In genomic region chr8:123042974-123043625, GRCm38 (mm10) we compare ENCODE assay signal across 8 mouse cellular contexts. TPM values are rescaled to one million over a fixed set of nuclear protein-coding genes. Genes with fewer than 3 reads are reported as not detected.
DNase-seq lines count a peak whose midpoint lies in the region; ATAC-seq and TF ChIP-seq lines count a peak whose summit lies in the region.

No protein-coding gene starts in this region.

- no peak for TF ChIP-seq POLR2A in CH12.LX (IDR thresholded peaks at IDR 0.05; ENCODE audit: low read depth, low read length)

- dilution Hi-C loops in CH12.LX (cut with MboI; ENCODE audit: extremely low pct_ligation_motif_present, extremely low pct_unique_long_range_greater_than_20kb, low sequenced_read_pairs): no loop called here

- H3K79me2 ChIP-seq in CH12.LX (replicated peaks; ENCODE audit: control insufficient read depth, extremely low read depth, insufficient read depth, poor library complexity, severe bottlenecking): peaks cover 53% of the 10 kb centered on the region

- 0 out of 2 replicates have a peak, but pooled peaks cover 6% of the 10 kb centered on the region for H3K36me3 ChIP-seq in heart, embryonic 10.5 days
- peaks cover 4 to 21% of the 10 kb centered on the region in 2 experiments for H3K36me3 ChIP-seq in CH12.LX (replicated peaks in 1 of 2; ENCODE audit: control insufficient read depth in 1 of 2, insufficient read depth in 1 of 2, low read length in 1 of 2)
- H3K36me3 ChIP-seq in forebrain, embryonic 16.5 days (ENCODE audit: control insufficient read depth, insufficient read depth): no peaks in the 10 kb centered on the region
- H3K36me3 ChIP-seq in liver, postnatal 0 days (replicated peaks; ENCODE audit: insufficient read depth, low read length): no peaks in the 10 kb centered on the region

- peak overlapping the region; percentile 100 for H3K27ac ChIP-seq in heart, embryonic 10.5 days
- H3K27ac ChIP-seq in CH12.LX (ENCODE audit: insufficient read depth, low read depth): peak overlapping the region; percentile 76
- H3K27ac ChIP-seq in forebrain, embryonic 16.5 days (ENCODE audit: low read length): peak overlapping the region; percentile 96
- H3K27ac ChIP-seq in liver, postnatal 0 days (ENCODE audit: low read depth): peak overlapping the region; percentile 100

- TF ChIP-seq CTCF in CH12.LX (conservative IDR thresholded peaks at IDR 0.05 in 1 of 2, IDR thresholded peaks at IDR 0.05 in 1 of 2; ENCODE audit: low read depth in 2 of 2, low read length in 2 of 2): no peak
- no peak for TF ChIP-seq CTCF in liver, postnatal 0 days (IDR thresholded peaks at IDR 0.05; ENCODE audit: low read depth)

- no peak for ATAC-seq in forebrain, embryonic 16.5 days
- no peak for ATAC-seq in liver, postnatal 0 days

- peak overlapping the region; percentile 97 for H3K9ac ChIP-seq in CH12.LX (ENCODE audit: insufficient read depth, low read depth)
- peak overlapping the region; percentile 86 for H3K9ac ChIP-seq in forebrain, embryonic 16.5 days (replicated peaks; ENCODE audit: low read depth, low read length)
- H3K9ac ChIP-seq in liver, postnatal 0 days (replicated peaks): peak overlapping the region; percentile 100

- 22% methylated on average over 22 of the region's 22 CpGs for WGBS in heart, embryonic 10.5 days
- 26% methylated on average over 22 of the region's 22 CpGs for WGBS in forebrain, embryonic 16.5 days
- whole genome bisulfite sequencing in liver, postnatal 0 days (ENCODE audit: insufficient replicate concordance): 10% methylated on average over 22 of the region's 22 CpGs

- H3K9me3 ChIP-seq in heart, embryonic 10.5 days: no peaks in the 10 kb centered on the region
- no peaks in the 10 kb centered on the region for H3K9me3 ChIP-seq in CH12.LX (replicated peaks; ENCODE audit: low read length)
- no peaks in the 10 kb centered on the region for H3K9me3 ChIP-seq in forebrain, embryonic 16.5 days (ENCODE audit: control insufficient read depth, low read length)
- H3K9me3 ChIP-seq in liver, postnatal 0 days (ENCODE audit: low read length): no peaks in the 10 kb centered on the region

- DNase-seq in heart, embryonic 10.5 days (ENCODE audit: low spot score): no peak
- no peak for DNase-seq in heart, postnatal 4 days
- DNase-seq in CH12.LX (ENCODE audit: extremely low read depth): no peak
- DNase-seq in liver, postnatal 0 days: no peak
- no peak for DNase-seq in frontal cortex, postnatal 25 days (ENCODE audit: low spot score in 2 of 2)
- DNase-seq in left cerebral cortex, postnatal 36 days (ENCODE audit: low spot score in 2 of 2): no peak
- DNase-seq in left cerebral cortex, postnatal 4 days: no peak

- no peak for TF ChIP-seq RAD21 in CH12.LX (IDR thresholded peaks at IDR 0.05; ENCODE audit: low read depth, low read length)

- in situ Hi-C loops in CH12.LX (cut with MboI; ENCODE audit: low pct_ligation_motif_present, low pct_unique_long_range_greater_than_20kb, low sequenced_read_pairs): no loop called here

- peaks cover 30% of the 10 kb centered on the region for H3K4me1 ChIP-seq in heart, embryonic 10.5 days
- peaks cover 3 to 30% of the 10 kb centered on the region in 2 experiments for H3K4me1 ChIP-seq in CH12.LX (ENCODE audit: control insufficient read depth in 1 of 2, insufficient read depth in 2 of 2)
- peaks cover 37% of the 10 kb centered on the region for H3K4me1 ChIP-seq in forebrain, embryonic 16.5 days (replicated peaks; ENCODE audit: control insufficient read depth, insufficient read depth, low read length)
- peaks cover 36% of the 10 kb centered on the region for H3K4me1 ChIP-seq in liver, postnatal 0 days (ENCODE audit: insufficient read depth)

- intact Hi-C loops in left cerebral cortex, postnatal 36 days (cut with DNase I): loop anchor here (5.0 kb wide), 1 partner anchor 41 kb away; no protein-coding TSS in a partner anchor
- intact Hi-C loops in left cerebral cortex, postnatal 4 days (cut with DNase I): loop anchor here (5.0 kb wide), 1 partner anchor 136 kb away; no protein-coding TSS in a partner anchor

- TF ChIP-seq EP300 in CH12.LX (IDR thresholded peaks at IDR 0.05; ENCODE audit: low read length): no peak
- no peak for TF ChIP-seq EP300 in liver, postnatal 0 days (IDR thresholded peaks at IDR 0.05; ENCODE audit: low read depth)

- peak overlapping the region; percentile 100 for H3K4me3 ChIP-seq in heart, embryonic 10.5 days
- H3K4me3 ChIP-seq in CH12.LX (replicated peaks in 1 of 3; ENCODE audit: low read depth in 2 of 3, low read length in 2 of 3, poor library complexity in 1 of 3): peak overlapping the region; percentile 75 to 95 (median 83)
- peak overlapping the region; percentile 97 for H3K4me3 ChIP-seq in forebrain, embryonic 16.5 days (replicated peaks; ENCODE audit: low read length)
- H3K4me3 ChIP-seq in liver, postnatal 0 days (ENCODE audit: low read depth, low read length): peak overlapping the region; percentile 98

- H3K4me2 ChIP-seq in CH12.LX (ENCODE audit: insufficient read depth, low read depth, poor library complexity, severe bottlenecking): peak overlapping the region; percentile 85
- peak overlapping the region; percentile 91 for H3K4me2 ChIP-seq in forebrain, embryonic 16.5 days (ENCODE audit: low read length)
- peak overlapping the region; percentile 84 for H3K4me2 ChIP-seq in liver, postnatal 0 days (ENCODE audit: low read depth, low read length)

- no peaks in the 10 kb centered on the region for H3K27me3 ChIP-seq in heart, embryonic 10.5 days (ENCODE audit: insufficient read depth, poor library complexity, severe bottlenecking)
- H3K27me3 ChIP-seq in CH12.LX (replicated peaks): no peaks in the 10 kb centered on the region
- H3K27me3 ChIP-seq in forebrain, embryonic 16.5 days (replicated peaks; ENCODE audit: control insufficient read depth, insufficient read depth, low read length): no peaks in the 10 kb centered on the region
- H3K27me3 ChIP-seq in liver, postnatal 0 days (ENCODE audit: insufficient read depth, low read length): no peaks in the 10 kb centered on the region

TF ChIP-seq in CH12.LX, 34 proteins besides CTCF, POLR2A, EP300 and RAD21:
- TF ChIP-seq ZKSCAN1 (IDR thresholded peaks at IDR 0.05; ENCODE audit: borderline replicate concordance, low read depth, low read length): no peak
- TF ChIP-seq USF1 (IDR thresholded peaks at IDR 0.05; ENCODE audit: low read depth, low read length): no peak
- TF ChIP-seq BHLHE40 (IDR thresholded peaks at IDR 0.05; ENCODE audit: low read depth, low read length): peak; percentile 48
- no peak for TF ChIP-seq TCF12 (IDR thresholded peaks at IDR 0.05; ENCODE audit: low read depth, low read length)
- peak; percentile 36; the same call in 1 of the 2 replicates for TF ChIP-seq MYC (IDR thresholded peaks at IDR 0.05; ENCODE audit: low read depth, low read length)

RNA-seq across cellular contexts. Expression of gene Ankrd11, which starts 1.0 kb away (rescaled TPM):
- 32.9 TPM in 2 replicates for polyA plus RNA-seq in heart, embryonic 10.5 days (2016; fragmentation: Nextera tagmentation; extraction: Ambion mirVana)
- total RNA-seq in heart, postnatal 4 days (2021): 10 to 100 TPM; 85.2 to 86.3 TPM
- total RNA-seq in CH12.LX (2012; rRNA removed) (51.1 and 60.7 TPM in 2 replicates), CH12.LX (2014; rRNA removed) (37.4 and 37.7 TPM in 2 replicates)
- 74.1 and 74.9 TPM in 2 replicates for polyA plus RNA-seq in CH12.LX (2012; ENCODE audit: insufficient read length, low read depth)
- polyA plus RNA-seq in forebrain, embryonic 16.5 days (2015; fragmentation: Nextera tagmentation; extraction: Ambion mirVana): 30.3 and 33.6 TPM in 2 replicates
- polyA plus RNA-seq in liver, postnatal 0 days (2015; fragmentation: Nextera tagmentation; extraction: Ambion mirVana): 21.2 and 21.9 TPM in 2 replicates
- total RNA-seq in left cerebral cortex, postnatal 36 days (2021): 100 to 1,000 TPM; 145 to 177 TPM
- 100 to 1,000 TPM; 138 to 143 TPM for total RNA-seq in left cerebral cortex, postnatal 4 days (2021)

RNA-seq across cellular contexts. Expression of gene Spg7, which starts 19.6 kb away (rescaled TPM):
- polyA plus RNA-seq in heart, embryonic 10.5 days (2016; fragmentation: Nextera tagmentation; extraction: Ambion mirVana): 57.4 and 63.0 TPM in 2 replicates
- 10 to 100 TPM; 68.5 to 76.5 TPM for total RNA-seq in heart, postnatal 4 days (2021)
- total RNA-seq in CH12.LX (2012; rRNA removed) (32.8 and 35.2 TPM in 2 replicates), CH12.LX (2014; rRNA removed) (20.8 and 21.2 TPM in 2 replicates)
- polyA plus RNA-seq in CH12.LX (2012; ENCODE audit: insufficient read length, low read depth): 26.1 and 35.8 TPM in 2 replicates
- polyA plus RNA-seq in forebrain, embryonic 16.5 days (2015; fragmentation: Nextera tagmentation; extraction: Ambion mirVana): 45.3 and 51.8 TPM in 2 replicates
- 16.9 and 18.3 TPM in 2 replicates for polyA plus RNA-seq in liver, postnatal 0 days (2015; fragmentation: Nextera tagmentation; extraction: Ambion mirVana)
- total RNA-seq in left cerebral cortex, postnatal 36 days (2021): 10 to 100 TPM; 58.2 to 62.2 TPM
- 10 to 100 TPM; 73.8 to 79.7 TPM for total RNA-seq in left cerebral cortex, postnatal 4 days (2021)

RNA-seq across cellular contexts. Expression of gene Rpl13, which starts 59.0 kb away (rescaled TPM):
- 1,165 and 1,266 TPM in 2 replicates for polyA plus RNA-seq in heart, embryonic 10.5 days (2016; fragmentation: Nextera tagmentation; extraction: Ambion mirVana)
- 100 to 1,000 TPM; 641 to 660 TPM for total RNA-seq in heart, postnatal 4 days (2021)
- 3,361 and 3,721 TPM in 2 replicates for total RNA-seq in CH12.LX (2012; rRNA removed)
- 2,646 and 2,709 TPM in 2 replicates for total RNA-seq in CH12.LX (2014; rRNA removed)
- polyA plus RNA-seq in CH12.LX (2012; ENCODE audit: insufficient read length, low read depth): 973 and 1,610 TPM in 2 replicates
- 777 and 810 TPM in 2 replicates for polyA plus RNA-seq in forebrain, embryonic 16.5 days (2015; fragmentation: Nextera tagmentation; extraction: Ambion mirVana)
- polyA plus RNA-seq in liver, postnatal 0 days (2015; fragmentation: Nextera tagmentation; extraction: Ambion mirVana): 811 and 871 TPM in 2 replicates
- 100 to 1,000 TPM; 350 to 427 TPM for total RNA-seq in left cerebral cortex, postnatal 36 days (2021)
- 100 to 1,000 TPM; 539 to 588 TPM for total RNA-seq in left cerebral cortex, postnatal 4 days (2021)

Comparison
In these comparisons a context has a peak if more than half of its experiments do, and no peak if none do; other contexts are left out.
1. RNA of gene Rpl13, which starts 59.0 kb away (total RNA-seq): 2,646 to 3,721 TPM in CH12.LX; 641 to 660 TPM in heart, postnatal 4 days, 539 to 588 TPM in left cerebral cortex, postnatal 4 days and 350 to 427 TPM in left cerebral cortex, postnatal 36 days; every median in the first group is over 4 times any median in the second.
2. Peak in every context shown above with its lines, with median percentiles within 50 percentile points of each other: H3K27ac ChIP-seq, H3K4me3 ChIP-seq, H3K4me2 ChIP-seq and H3K9ac ChIP-seq.